Comparison of ENCODE assay signal across 8 mouse cellular contexts in genomic region chr8:118850381-118850780, GRCm38 (mm10).
A peak's percentile ranks its signal among the peaks of the same experiment; 100 is the strongest.
DNase-seq lines count a peak whose midpoint lies in the region; ATAC-seq and TF ChIP-seq lines count a peak whose summit lies in the region.

No protein-coding gene starts in this region.

- no peak overlapping the region for H3K4me3 ChIP-seq in kidney, embryonic 16.5 days (ENCODE audit: low read length)
- H3K4me3 ChIP-seq in forebrain, embryonic 14.5 days (ENCODE audit: low read depth, low read length): no peak overlapping the region
- H3K4me3 ChIP-seq in neural tube, embryonic 11.5 days (ENCODE audit: low read depth, low read length): no peak overlapping the region

- WGBS in kidney, embryonic 16.5 days: 20% methylated on average over 6 of the region's 6 CpGs
- 27% methylated on average over 6 of the region's 6 CpGs for WGBS in forebrain, embryonic 14.5 days
- WGBS in neural tube, embryonic 11.5 days: 20% methylated on average over 6 of the region's 6 CpGs

- H3K4me1 ChIP-seq in kidney, embryonic 16.5 days (ENCODE audit: insufficient read depth, low read length): no peaks in the 10 kb centered on the region
- H3K4me1 ChIP-seq in forebrain, embryonic 14.5 days (ENCODE audit: control insufficient read depth, insufficient read depth, low read length): peaks cover 4% of the 10 kb centered on the region; the same call in 1 of the 2 replicates
- no peaks in the 10 kb centered on the region for H3K4me1 ChIP-seq in neural tube, embryonic 11.5 days (ENCODE audit: control insufficient read depth, insufficient read depth, low read length)

- peaks cover 2% of the 10 kb centered on the region; the same call in 1 of the 2 replicates for H3K9me3 ChIP-seq in kidney, embryonic 16.5 days (ENCODE audit: low read length)
- H3K9me3 ChIP-seq in forebrain, embryonic 14.5 days (replicated peaks; ENCODE audit: control insufficient read depth, low read length): no peaks in the 10 kb centered on the region
- no peaks in the 10 kb centered on the region for H3K9me3 ChIP-seq in neural tube, embryonic 11.5 days (ENCODE audit: control insufficient read depth, low read length)

- H3K27ac ChIP-seq in kidney, embryonic 16.5 days (ENCODE audit: low read length): no peak overlapping the region
- H3K27ac ChIP-seq in forebrain, embryonic 14.5 days (ENCODE audit: low read depth, low read length): no peak overlapping the region
- H3K27ac ChIP-seq in neural tube, embryonic 11.5 days (ENCODE audit: low read depth, low read length): no peak overlapping the region

- peaks cover 8% of the 10 kb centered on the region; the same call in 1 of the 2 replicates for H3K27me3 ChIP-seq in kidney, embryonic 16.5 days (ENCODE audit: insufficient read depth, low read length)
- H3K27me3 ChIP-seq in forebrain, embryonic 14.5 days (replicated peaks; ENCODE audit: control insufficient read depth, insufficient read depth, low read length): no peaks in the 10 kb centered on the region
- H3K27me3 ChIP-seq in neural tube, embryonic 11.5 days (ENCODE audit: control insufficient read depth, insufficient read depth, low read length): no peaks in the 10 kb centered on the region

- no peak for ATAC-seq in kidney, embryonic 16.5 days (ENCODE audit: low FRiP score, low TSS enrichment)
- peak; percentile 55 for ATAC-seq in forebrain, embryonic 14.5 days
- no peak for ATAC-seq in neural tube, embryonic 11.5 days (ENCODE audit: insufficient read depth, low FRiP score, low TSS enrichment)

- peak; percentile 59 for DNase-seq in kidney, adult 18-20 months
- peak; percentile 92 for DNase-seq in brain, embryonic 14.5 days (ENCODE audit: low read depth)
- DNase-seq in forebrain, embryonic 14.5 days (ENCODE audit: low spot score): peak; percentile 89
- peak; percentile 83 for DNase-seq in heart, postnatal 4 days
- peak; percentile 15 to 78 for DNase-seq in left cerebral cortex, adult 9 months (ENCODE audit: low spot score in 2 of 2)
- peak; percentile 72 for DNase-seq in neural tube, embryonic 11.5 days (ENCODE audit: low spot score)
- DNase-seq in thymus, postnatal 25 days: peak; percentile 24

- no peak overlapping the region for H3K4me2 ChIP-seq in kidney, embryonic 16.5 days (replicated peaks; ENCODE audit: low read depth, low read length)
- no peak overlapping the region for H3K4me2 ChIP-seq in forebrain, embryonic 14.5 days (ENCODE audit: low read length)
- no peak overlapping the region for H3K4me2 ChIP-seq in neural tube, embryonic 11.5 days (ENCODE audit: low read depth)

- no peak for TF ChIP-seq POLR2A in brain, embryonic 14.5 days (IDR thresholded peaks at IDR 0.05; ENCODE audit: borderline replicate concordance, extremely low read depth, insufficient read depth, insufficient read length, poor library complexity, severe bottlenecking)

- H3K9ac ChIP-seq in kidney, embryonic 16.5 days (replicated peaks; ENCODE audit: low read length): no peak overlapping the region
- H3K9ac ChIP-seq in forebrain, embryonic 14.5 days (ENCODE audit: low read length): no peak overlapping the region
- no peak overlapping the region for H3K9ac ChIP-seq in neural tube, embryonic 11.5 days (ENCODE audit: low read length)

- H3K36me3 ChIP-seq in kidney, embryonic 16.5 days (ENCODE audit: insufficient read depth, low read length): no peaks in the 10 kb centered on the region
- no peaks in the 10 kb centered on the region for H3K36me3 ChIP-seq in forebrain, embryonic 14.5 days (ENCODE audit: control insufficient read depth, insufficient read depth, low read length)
- no peaks in the 10 kb centered on the region for H3K36me3 ChIP-seq in neural tube, embryonic 11.5 days (ENCODE audit: control insufficient read depth, insufficient read depth, low read length)

- peak; percentile 95 for TF ChIP-seq CTCF in brain, embryonic 14.5 days (IDR thresholded peaks at IDR 0.05; ENCODE audit: borderline replicate concordance, extremely low read depth, insufficient read depth, insufficient read length)

Comparison
In these comparisons a context has a peak if more than half of its experiments do, and no peak if none do; other contexts are left out.
1. DNase-seq: peak in every context shown above with its lines; median percentile 92 in brain, embryonic 14.5 days; 89 in forebrain, embryonic 14.5 days; 83 in heart, postnatal 4 days; 72 in neural tube, embryonic 11.5 days; 59 in kidney, adult 18-20 months; 46 in left cerebral cortex, adult 9 months; 24 in thymus, postnatal 25 days.